Mouse (Mus musculus): ENCODE results near the gene Rrnad1.

The Rrnad1 gene

GRCm38 (mm10) chr3:87930078-87930795 is at the start of gene Rrnad1, which contains the start of gene Isg20l2:
Gene Rrnad1, minus strand, starts transcription at chr3:87930717.
Gene Isg20l2, plus strand, starts transcription at chr3:87930314.
- DNase-seq: peak; percentile 98

- no peak for DNase-seq
Measured at GRCm38 (mm10) chr3:87980085-87980484, 49.6 kb upstream of the Rrnad1 start.

GRCm38 (mm10) chr3:87979493-87979892 is 49.0 kb upstream of the Rrnad1 start:
- no peak for DNase-seq

- DNase-seq: peak; percentile 85
Measured at GRCm38 (mm10) chr3:87974381-87974987, 44.0 kb upstream of the Rrnad1 start.

- DNase-seq: no peak
Measured at GRCm38 (mm10) chr3:87973593-87974380, 43.3 kb upstream of the Rrnad1 start.

GRCm38 (mm10) chr3:87972776-87973175 is 42.3 kb upstream of the Rrnad1 start:
- no peak for DNase-seq

GRCm38 (mm10) chr3:87972203-87972664 is 41.7 kb upstream of the Rrnad1 start:
- no peak for DNase-seq

GRCm38 (mm10) chr3:87971489-87972202 is 41.1 kb upstream of the Rrnad1 start:
- DNase-seq: peak; percentile 59

GRCm38 (mm10) chr3:87970939-87971488 is 40.5 kb upstream of the Rrnad1 start, which contains the start of gene Nes:
Gene Nes, plus strand, starts transcription at chr3:87971078.
- DNase-seq: peak; percentile 92

- DNase-seq: peak; percentile 82
Measured at GRCm38 (mm10) chr3:87970184-87970938, 39.8 kb upstream of the Rrnad1 start.

GRCm38 (mm10) chr3:87960586-87961191 is 30.2 kb upstream of the Rrnad1 start:
- DNase-seq: peak; percentile 99

- DNase-seq: no peak
Measured at GRCm38 (mm10) chr3:87960191-87960585, 29.7 kb upstream of the Rrnad1 start.

- no peak for DNase-seq
Measured at GRCm38 (mm10) chr3:87959371-87959770, 28.9 kb upstream of the Rrnad1 start.

GRCm38 (mm10) chr3:87958967-87959366 is 28.4 kb upstream of the Rrnad1 start:
- DNase-seq: no peak

- DNase-seq: no peak
Measured at GRCm38 (mm10) chr3:87958476-87958875, 28.0 kb upstream of the Rrnad1 start.

GRCm38 (mm10) chr3:87958056-87958455 is 27.5 kb upstream of the Rrnad1 start:
- DNase-seq: no peak

GRCm38 (mm10) chr3:87952440-87952839 is 21.9 kb upstream of the Rrnad1 start:
- DNase-seq: peak; percentile 75

- DNase-seq: no peak
Measured at GRCm38 (mm10) chr3:87951946-87952345, 21.4 kb upstream of the Rrnad1 start.

- peak; percentile 54 for DNase-seq
Measured at GRCm38 (mm10) chr3:87949955-87950515, 19.5 kb upstream of the Rrnad1 start.

- DNase-seq: peak; percentile 30
Measured at GRCm38 (mm10) chr3:87949266-87949954, 18.9 kb upstream of the Rrnad1 start.
